Mouse (Mus musculus): ENCODE results near the gene Nol6. TPM values are rescaled to one million over a fixed set of nuclear protein-coding genes. Genes with fewer than 3 reads are reported as not detected.

Gene Nol6
- 10 to 100 TPM; 16.4 to 20.9 (median 17.8) TPM for total RNA-seq (2022)

DNA sequence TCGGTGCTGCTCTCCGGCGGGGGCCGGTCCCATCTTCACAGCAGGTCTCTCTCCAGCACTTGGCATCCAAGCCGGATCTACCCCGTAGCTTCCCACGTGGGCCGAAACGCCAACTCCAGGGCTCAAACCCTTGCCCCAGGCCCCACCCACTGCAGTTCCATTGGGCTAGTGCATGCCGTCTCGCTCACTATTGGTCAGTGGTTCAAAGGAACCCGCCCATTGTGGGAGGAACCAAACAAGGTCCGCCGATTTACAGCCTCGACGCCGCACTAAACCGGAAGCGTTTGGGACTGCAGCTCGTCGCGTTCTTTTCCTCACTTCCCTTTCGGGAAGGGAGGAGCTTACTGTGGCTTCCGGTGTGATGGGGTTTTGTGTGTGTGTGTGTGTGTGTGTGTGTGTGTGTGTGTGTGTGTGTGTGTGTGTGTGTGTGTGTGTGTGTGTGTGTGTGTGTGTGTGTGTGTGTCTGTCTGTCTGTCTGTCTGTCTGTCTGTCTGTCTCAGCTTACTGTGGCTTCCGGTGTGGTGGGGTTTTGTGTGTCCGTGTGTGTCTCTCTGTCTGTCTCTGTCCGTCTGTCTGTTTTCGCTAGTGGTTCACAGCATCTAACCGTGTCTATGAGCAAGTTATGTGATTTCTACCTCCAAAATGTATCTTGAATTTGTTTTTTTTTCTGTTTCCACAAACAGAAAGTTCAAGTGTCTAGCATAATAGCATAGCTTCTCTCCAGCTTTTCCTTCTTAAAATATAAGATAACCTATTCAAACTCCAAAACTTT, at the start of gene Nol6:
Gene Nol6, minus strand, starts transcription at position 276 of the 772 bp plus-strand sequence.
- peak; percentile 97 to 98 for DNase-seq (ENCODE audit: low spot score in 2 of 2)

DNA sequence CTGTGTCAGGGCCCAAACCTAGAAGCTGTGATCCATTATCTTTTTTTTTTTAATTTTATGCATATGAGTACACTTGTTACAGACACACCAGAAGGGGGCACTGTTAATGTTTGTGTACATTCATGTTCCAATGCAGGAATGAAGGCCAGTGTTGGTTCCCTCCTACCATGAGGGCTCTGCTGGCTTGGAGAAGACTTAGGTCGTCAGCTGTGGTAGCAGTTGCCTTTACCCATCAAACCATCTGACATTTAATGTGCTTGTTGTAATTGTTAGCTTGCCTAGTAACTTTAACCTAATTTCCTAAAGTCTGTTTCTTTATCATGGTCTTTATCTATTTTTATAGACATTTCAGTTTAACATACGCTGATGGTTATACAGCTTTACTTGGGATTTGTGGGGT, 46.7 kb upstream of the Nol6 start:
- DNase-seq (ENCODE audit: low spot score in 2 of 2) = no peak

DNA sequence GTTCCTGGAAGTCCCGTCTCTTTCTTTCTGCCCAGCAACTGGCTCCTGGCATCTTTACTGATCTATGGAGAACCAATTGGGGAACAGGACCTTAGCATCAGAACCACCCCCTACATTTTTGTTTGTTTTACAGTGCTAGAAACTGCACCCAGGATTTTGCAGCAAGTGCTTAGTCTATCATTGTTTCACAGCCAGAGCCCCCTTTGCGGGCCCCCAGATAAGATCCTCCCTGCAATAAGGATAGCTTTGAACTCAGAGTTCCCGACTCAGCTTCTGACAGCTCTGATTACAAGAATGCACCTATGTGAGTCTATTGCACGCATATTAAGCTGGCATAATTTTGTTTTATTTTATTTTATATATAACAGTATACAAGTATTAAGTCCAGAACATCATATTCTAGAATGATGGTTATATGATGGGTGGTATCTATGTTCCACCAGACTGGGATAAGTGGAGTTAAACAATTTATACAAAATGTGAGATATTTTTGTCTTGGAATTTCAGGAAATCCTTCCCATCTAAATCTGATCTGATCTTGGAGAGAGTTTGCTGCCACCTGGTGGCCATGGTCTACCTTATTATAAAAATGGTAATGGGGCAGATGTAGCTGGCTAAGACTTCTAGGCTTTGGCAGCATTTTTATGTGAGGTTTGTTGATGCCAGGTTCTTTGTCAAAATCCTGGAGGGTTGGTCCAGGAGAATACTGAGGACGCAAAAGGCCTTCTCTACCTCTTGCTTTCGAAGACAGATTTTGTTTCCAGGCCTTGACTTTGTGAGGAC, 41.6 kb upstream of the Nol6 start:
- peak; percentile 55 to 57 for DNase-seq (ENCODE audit: low spot score in 2 of 2)

DNA sequence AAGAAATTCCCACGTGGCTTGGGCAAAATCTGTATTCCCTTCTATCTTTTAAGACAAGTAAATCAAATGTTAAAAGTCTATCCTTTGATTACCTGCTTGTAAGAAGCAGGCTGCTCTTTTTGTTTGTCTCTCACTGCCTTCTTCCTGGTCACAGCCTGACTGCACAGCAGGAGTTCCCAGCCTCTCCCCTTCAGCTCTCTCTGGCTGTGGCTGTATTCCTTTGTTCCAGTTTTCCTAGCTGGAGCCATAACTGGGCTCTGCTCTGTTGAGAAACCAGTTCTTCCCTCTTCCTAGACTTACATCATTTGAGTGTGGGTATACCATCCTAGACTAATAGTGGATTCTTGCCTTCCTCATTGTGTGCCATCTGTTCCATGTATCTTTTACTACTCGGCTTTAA, 40.7 kb upstream of the Nol6 start:
- DNase-seq (ENCODE audit: low spot score in 2 of 2) = no peak

DNA sequence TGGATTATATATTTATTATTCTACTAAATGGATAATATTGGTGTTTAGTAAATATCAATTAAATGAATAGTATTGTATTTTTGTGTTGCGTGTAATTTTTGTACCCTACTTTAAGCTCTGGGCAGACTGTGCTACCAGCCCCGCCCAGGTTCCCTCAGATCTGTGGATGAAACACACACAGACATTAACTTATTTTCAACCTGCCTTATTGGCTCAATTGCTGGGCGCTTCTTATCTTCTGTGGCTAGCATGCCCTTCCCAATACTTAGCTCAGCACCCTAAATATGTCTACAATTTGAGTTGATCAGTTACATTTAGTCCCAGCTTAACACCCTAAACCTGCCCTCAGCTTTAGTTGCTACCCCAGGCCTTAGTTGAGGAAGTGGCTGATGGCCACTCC, 37.0 kb upstream of the Nol6 start:
- DNase-seq (ENCODE audit: low spot score in 2 of 2) = no peak

DNA sequence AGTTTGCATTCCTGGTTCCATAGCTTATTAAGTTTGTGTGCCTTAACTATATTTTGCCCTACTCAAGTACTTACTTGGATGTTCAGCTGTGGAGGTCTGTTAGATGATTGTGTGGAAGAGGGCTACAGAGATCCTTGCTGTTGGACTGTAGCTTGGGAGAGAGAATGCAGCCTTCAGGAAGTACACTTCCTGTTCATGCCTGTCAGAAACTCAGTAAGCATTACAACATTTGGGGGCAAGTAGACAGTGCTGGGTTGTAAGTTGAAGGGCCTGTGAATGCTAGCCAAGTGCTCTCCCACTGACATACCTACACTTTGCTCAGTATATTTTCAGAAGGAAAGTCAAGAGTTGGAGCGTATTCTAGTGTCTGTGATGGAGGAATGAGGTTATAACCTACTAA, 34.0 kb upstream of the Nol6 start:
- no peak for DNase-seq (ENCODE audit: low spot score in 2 of 2)

DNA sequence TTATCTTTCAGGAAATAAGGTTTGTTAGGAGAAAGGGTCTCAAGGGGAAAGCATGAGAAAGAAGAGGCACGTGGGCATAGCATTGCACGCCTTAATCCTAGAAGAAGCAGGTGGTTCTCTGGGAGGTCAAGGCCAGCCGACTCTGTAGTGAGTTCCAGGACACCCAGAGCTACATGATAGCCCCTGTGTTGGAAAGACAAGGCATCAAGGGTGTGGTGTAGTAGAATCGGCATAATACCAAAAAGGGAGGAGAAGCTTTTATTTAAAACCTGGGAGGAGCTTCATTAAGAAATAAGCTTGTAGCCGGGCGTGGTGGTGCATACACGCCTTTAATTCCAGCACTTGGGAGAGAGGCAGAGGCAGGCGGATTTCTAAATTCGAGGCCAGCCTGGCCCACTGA, 32.7 kb upstream of the Nol6 start:
- no peak for DNase-seq (ENCODE audit: low spot score in 2 of 2)

DNA sequence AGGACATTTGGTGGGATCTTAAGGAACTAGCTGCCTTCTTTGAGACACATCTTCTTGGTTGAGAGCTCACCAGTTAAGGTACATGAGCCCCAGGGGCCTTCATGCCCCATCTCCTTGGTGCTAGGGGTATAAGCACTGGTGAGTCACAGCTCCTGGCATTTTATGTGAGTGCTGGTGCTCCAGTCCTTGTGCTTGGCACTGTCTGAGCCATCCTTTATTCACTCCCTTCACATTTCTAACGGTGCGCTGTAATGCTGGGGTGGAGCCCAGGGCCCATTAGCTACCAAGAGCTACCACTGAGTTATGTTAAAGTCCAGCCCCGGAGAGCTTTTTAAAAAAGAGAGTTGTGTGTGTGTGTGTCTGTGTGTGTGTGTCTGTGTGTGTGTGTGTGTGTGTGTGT, 28.9 kb upstream of the Nol6 start:
- no peak for DNase-seq (ENCODE audit: low spot score in 2 of 2)

DNA sequence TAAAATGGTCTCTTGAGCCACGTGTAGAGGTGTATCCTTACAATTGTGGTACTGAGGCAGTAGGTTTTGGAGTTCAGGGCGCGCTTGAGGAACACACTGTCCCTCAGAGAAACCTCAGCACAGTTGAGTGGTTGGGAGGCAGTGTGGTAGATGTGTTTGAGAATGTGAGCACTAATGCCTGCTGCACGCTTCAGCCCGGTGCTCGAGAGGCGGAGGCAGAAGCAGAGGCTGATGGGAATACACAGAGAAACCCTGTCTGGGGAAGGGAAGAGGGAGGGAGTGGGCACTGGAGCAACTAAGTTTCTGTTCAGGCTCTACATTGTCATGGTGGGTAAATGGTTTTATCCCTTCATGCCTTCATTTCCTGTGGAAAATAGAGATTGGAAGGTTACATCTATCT, 26.9 kb upstream of the Nol6 start:
- no peak for DNase-seq (ENCODE audit: low spot score in 2 of 2)

DNA sequence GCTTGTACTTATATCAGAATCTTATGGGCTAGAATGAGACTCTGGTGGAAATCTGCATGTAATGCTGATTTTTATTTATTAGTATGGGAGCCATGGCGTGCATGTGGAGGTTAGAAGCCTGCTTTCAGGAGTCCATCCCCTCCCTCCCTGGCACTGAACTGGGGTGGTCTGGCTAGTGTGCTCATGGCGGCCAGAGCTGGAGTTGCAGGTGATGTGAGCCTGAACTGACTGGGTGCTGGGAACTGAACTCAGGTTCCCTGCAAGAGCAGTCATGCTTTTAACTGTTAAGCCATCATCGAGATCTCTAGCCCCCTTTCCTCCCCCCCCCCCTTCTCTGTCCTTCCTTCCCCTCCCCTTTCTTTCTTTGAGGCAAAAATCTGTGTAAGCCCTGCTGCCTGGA, 25.6 kb upstream of the Nol6 start:
- no peak for DNase-seq (ENCODE audit: low spot score in 2 of 2)

DNA sequence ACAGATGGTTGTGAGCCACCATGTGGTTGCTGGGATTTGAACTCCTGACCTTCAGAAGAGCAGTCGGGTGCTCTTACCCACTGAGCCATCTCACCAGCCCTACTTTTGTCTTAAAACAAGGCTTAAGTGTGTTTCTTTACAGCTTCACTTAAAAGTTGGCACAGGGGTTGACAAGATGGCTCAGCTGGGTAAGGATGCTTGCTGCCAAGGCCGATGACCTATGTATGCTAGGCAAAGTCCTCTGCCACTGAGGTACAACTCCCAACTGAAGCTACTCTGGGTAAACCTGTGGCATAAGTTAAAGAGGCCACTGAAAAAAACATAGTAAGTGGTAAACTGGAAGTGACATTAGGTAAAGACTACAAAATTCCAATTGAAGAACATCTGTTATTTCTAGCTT, 18.3 kb upstream of the Nol6 start:
- no peak for DNase-seq (ENCODE audit: low spot score in 2 of 2)

DNA sequence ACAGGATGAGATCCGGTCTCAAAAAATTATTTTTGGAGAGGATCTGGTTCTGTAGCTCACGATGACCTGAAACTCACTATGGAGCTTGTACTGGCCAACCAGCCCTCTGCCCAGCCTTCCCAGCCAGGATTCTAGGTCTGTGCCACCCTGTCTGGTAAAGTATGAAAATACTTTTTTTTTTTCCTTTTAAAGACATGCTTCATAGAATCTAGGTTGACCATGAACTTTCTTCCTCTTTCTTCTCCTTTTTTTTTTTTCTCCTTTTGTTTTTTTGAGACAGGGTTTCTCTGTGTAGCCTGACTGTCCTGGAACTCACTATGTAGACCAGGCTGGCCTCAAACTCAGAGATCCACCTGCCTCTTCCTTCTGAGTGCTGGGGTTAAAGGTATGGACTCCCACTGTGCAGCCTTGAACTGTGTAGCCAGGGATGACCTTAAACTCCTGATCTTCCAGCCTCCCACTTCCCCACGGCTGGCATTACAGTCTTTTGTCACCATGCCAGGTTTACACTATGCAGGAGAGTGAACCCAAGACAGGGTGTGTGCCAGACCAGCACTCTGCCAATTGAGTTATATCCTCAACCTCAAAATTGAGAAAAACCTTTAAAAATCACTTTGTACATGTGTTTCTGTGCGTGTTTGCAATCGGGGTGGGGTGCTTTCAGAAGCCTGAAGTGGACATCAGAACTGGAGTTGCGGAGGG, 16.1 kb upstream of the Nol6 start:
- no peak for DNase-seq (ENCODE audit: low spot score in 2 of 2)

DNA sequence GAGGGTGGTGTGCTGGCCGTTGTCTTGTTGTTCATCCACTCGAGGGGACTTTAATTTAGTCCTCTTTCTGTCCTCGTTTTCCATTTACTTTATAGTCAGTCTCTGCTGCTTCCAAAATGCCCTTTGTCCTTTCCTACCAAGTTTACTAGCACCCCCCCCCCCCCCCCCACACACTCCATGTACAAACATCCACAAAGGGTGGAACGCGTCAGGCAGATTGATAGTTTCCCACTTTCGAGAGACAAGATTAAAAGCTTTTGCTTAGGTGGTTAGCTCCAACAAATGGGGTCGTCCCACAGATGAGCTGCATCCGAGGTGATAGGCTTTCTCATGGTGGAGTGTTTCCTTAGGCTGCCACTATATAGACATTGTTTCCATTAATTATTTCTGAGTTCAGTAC, 12.6 kb upstream of the Nol6 start:
- no peak for DNase-seq (ENCODE audit: low spot score in 2 of 2)

DNA sequence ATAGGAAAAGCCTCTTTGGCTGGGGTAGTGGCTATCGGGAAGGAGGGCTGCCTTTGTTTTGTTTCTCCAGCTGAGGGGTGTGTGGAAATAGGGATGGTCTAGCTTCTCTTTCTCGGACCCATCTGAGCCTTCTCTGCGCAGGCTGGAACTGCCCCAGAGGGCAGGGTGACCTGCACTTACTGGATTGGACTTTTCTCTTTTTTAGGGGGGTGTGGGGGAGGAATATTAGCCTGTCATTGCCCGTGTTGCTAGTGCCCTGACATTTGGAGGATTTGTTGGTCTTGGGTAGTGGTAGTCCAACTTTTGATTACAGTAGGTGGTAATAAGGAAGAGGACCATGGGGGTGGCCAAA, 12.2 kb upstream of the Nol6 start:
- peak in 1 of 2 experiments; percentile 63 for DNase-seq (ENCODE audit: low spot score in 2 of 2)

DNA sequence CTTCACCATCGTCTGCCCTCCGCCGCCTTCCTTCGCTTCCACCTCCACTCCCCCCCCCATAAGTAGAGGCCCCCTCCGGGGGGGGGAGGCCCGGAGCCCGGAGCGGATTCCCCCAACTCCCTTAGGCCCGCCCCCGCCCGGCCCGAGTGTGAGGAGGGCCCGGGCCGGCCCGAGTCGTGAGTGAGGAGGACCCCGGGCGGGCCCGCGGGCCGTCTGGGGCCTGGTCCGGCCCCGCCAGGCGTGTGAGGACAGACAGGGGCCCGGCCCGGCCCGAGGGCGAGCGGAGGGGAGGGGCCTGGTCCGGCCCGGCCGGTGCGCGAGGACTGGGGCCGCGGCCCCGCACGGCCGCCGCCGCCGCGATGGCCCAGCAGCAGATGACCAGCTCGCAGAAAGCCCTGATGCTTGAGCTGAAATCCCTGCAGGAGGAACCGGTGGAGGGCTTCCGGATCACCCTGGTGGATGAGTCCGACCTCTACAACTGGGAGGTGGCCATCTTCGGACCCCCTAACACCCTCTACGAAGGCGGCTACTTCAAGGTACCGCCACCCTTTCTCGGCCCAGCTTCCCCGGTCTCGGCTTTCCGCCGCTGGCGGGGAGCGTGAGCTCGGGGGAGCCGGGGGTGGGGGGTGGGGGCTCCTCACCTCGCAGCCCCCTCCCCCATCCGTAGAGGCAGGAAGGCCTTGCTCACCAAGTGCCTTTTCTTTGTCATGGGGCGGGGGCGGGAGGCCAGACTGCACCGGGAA, 11.6 kb upstream of the Nol6 start, which contains the start of gene Ube2r2:
Gene Ube2r2, plus strand, starts transcription at position 33 of the 743 bp plus-strand sequence.
- DNase-seq (ENCODE audit: low spot score in 2 of 2) = peak; percentile 45 to 68

DNA sequence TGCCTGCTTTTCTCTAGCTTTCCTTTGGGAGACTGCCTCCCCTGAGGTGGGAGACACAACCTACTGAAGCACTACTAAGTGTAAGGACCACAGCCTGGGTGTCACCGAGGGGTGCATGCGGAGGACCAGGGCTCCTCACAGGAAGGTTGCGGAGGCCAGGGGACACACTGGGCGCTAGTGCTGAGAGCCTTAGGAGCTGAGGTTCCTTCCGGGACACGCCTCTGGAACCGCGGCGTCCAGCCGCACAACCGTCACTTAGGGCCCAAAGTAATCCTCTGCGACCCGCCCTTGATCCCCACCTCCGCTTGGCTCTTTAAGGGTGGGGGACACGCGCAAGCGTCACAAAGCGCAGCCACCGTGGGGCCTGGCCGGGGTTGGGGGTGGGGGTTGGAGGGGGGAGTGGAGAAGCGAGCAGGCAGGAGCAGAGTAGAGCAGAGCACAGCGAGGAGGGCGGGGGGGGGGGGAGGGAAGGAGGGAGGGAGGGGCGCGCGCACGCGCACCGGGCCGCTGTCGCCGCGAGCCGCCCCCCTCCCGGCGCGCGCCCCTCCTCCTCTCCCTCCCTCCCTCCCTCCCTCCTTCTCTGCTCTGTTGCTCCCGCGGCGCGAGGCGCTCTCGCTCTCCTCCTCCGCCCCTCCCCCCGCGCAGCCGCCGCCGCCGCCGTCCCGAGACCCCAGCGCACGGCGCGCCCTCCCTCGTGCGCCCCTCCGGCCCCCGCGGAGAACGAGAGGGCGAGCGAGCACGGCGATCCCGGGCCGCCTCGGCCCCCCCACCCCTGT, 10.9 kb upstream of the Nol6 start:
- peak; percentile 63 to 67 for DNase-seq (ENCODE audit: low spot score in 2 of 2)

DNA sequence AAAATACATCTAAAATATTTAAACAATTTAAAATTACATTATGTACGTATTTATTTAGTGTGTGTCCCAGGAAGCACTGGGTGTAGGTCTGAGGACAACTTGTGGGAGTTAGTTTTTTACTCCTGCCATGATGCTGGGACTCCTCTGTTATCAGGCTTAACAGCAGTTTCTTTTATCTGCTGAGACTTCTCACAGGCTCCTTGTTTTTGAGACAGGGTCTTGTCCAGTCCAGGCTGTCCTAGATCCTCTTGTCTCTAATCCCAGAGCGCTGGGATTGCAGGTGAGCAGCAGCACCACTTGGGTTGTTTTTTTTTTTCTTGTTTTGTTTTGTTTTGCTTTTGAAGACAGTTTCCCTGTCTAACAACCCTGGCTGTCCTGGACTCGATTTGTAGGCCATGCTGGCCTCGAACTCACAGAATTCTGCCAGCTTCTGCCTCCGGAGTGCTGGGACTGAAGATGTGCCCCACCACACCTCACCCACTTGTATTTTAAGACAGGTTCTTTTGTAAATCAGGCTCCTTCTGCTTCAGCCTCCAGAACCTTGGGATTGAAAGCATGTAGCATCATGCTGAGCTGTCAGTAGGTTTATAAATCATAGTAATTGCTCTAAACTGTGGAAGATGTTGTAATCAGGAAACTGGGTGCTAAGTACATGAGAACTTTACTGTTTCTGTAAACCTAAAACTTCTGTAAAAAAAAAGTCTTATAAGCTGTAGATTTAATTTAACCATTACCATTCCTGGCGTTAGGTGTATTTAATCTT, 9.5 kb upstream of the Nol6 start:
- no peak for DNase-seq (ENCODE audit: low spot score in 2 of 2)

DNA sequence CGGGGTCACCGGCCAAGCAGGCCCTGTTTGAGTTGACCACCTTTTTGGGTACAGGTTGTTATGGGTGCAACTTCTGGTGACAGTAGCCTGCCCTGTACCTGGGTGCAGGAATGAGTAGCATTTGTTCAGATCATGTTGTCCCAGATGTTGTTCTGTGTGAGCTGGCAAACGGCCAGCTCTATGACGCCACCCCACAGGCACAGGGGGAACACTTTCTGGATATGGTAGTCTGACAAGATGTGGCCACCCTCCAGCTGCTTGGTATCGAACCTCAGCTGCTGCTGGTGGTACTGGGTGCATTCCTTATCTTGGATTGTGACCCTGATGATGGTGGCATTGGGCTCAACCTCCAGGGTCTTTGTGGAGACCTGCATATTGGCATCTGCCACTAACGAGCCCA, 8.2 kb upstream of the Nol6 start:
- DNase-seq (ENCODE audit: low spot score in 2 of 2) = no peak

DNA sequence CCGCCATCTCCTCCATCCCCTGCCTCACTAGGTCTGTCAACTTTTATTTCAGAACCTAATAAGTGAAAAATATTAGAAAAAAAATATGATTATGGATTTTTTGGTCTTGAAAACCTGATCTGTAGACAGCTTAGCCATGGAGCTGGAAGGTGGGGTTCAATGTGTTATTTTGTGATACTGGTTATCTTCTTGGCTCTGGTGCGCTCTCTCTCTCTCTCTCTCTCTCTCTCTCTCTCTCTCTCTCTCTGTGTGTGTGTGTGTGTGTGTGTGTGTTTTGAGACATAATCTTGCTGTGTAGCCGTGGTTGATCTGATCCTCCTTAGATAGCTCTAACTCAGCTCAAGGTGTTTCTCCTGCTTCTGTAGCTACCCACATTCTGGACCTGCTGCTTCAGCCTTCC, 5.6 kb upstream of the Nol6 start:
- no peak for DNase-seq (ENCODE audit: low spot score in 2 of 2)

DNA sequence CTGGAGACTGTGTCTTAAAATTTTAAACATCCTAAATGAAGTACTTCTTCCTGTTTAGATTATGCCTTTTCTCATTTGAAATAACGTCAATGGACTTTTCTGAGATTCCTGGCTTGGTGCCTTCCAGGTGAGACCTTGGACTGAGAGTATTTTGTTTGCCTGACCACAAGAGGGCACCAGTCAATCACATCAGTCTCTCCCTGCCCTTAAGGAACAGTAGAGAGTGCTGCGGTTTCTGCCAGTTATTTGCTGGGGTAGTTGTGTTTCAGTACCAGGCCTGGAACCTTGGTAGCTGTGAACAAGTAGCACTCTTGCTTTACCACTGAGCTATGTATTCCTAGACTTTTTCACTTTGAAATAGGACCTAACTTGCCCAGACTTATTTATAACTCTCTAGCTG, 5.2 kb upstream of the Nol6 start:
- no peak for DNase-seq (ENCODE audit: low spot score in 2 of 2)
